In genomic region chr9:80282426-80282825, GRCm38 (mm10) we compare ENCODE assay signal across 11 mouse cellular contexts.
"Had no signal": no experiment of that assay in that cellular context is flagged by ENCODE, and none has a peak within 500 bp of the region (broad histone marks: within the 10 kb centered on the region; RNA-seq: fewer than 3 reads in every experiment).

No protein-coding gene starts in this region.

- DNase-seq: liver, postnatal 0 days; lung, adult 2 months; lung, postnatal 14 days; lung, postnatal 36 days; right cerebral cortex, postnatal 14 days; thymus, adult 2 months; thymus, postnatal 25 days; thymus, postnatal 4 days had no signal

- ATAC-seq: liver, postnatal 0 days; lung, postnatal 0 days; midbrain, embryonic 13.5 days; midbrain, embryonic 15.5 days had no signal
